Mouse (Mus musculus) kidney, adult 2 months (tissue): Measurements from ENCODE around the gene Rapgef5.

ENCODE experiments used
- CTCF ChIP-seq: fragments of 200-500 bp; conservative IDR thresholded peaks from 2 replicates; pipeline ENCODE4 v1.5.1; 2011; ENCODE audit warnings: low read depth, mild to moderate bottlenecking, control low read depth, low read length, moderate library complexity, mixed read lengths; ENCODE audit not compliant: insufficient read depth, insufficient read length
- POLR2A ChIP-seq: fragments of 200-500 bp; IDR thresholded peaks from one replicate; pipeline ENCODE4 v1.6.1; 2011; ENCODE audit warnings: low read depth, low read length, control low read depth

DNA sequence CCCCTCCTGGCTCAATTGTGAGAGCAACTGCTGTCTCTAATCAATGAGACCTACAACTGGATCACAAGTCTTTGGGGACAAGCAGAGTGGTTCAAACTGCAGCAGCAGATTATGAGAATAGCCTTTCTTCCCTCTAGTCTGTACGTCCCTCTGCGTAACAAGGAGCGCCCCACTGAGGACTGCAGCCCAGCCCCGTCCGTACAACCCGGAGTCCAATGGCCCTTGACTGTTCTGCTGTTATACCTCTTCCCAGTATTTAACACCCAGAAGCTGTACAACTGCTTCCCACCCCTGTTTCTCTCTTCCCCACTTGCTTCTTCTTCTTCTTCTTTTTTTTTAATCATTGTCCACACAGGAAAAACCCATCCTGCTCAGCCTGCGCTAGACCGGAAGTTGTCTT lies 186.0 kb downstream of the Rapgef5 start:
- no peak for TF ChIP-seq POLR2A
- no peak for TF ChIP-seq CTCF
